Mouse (Mus musculus) C2C12 (cell line): ENCODE measurements around the gene Asphd2. TPM values are rescaled to one million over a fixed set of nuclear protein-coding genes. Genes with fewer than 3 reads are reported as not detected.

Source experiments
- H3K27me3 ChIP-seq: one replicate; pipeline ENCODE4 v1.6.1; 2011; ENCODE audit not compliant: control insufficient read depth, insufficient read depth, insufficient read length
- H3K36me3 ChIP-seq: one replicate; pipeline ENCODE4 v1.6.1; 2011; ENCODE audit not compliant: control insufficient read depth, insufficient read depth
- H3K4me3 ChIP-seq: one replicate; pipeline ENCODE4 v1.5.1; 2011; ENCODE audit warnings: mild to moderate bottlenecking, control low read depth; ENCODE audit not compliant: poor library complexity, insufficient read depth, severe bottlenecking
- H3K79me2 ChIP-seq: one replicate; pipeline ENCODE4 v1.6.1; 2011; ENCODE audit not compliant: control insufficient read depth, insufficient read depth
- H3K79me3 ChIP-seq: one replicate; pipeline ENCODE4 v1.6.1; 2011; ENCODE audit warnings: low read depth, control low read depth
- H3ac ChIP-seq: one replicate; pipeline ENCODE3; 2011; ENCODE audit warnings: low read depth; ENCODE audit not compliant: control insufficient read depth, insufficient read length
- CEBPB ChIP-seq: IDR thresholded peaks from one replicate; pipeline ENCODE4 v1.6.1; 2011; ENCODE audit warnings: low read depth, mild to moderate bottlenecking, control low read depth, moderate library complexity
- CTCF ChIP-seq: IDR thresholded peaks from one replicate; pipeline ENCODE4 v1.5.1; 2011; ENCODE audit not compliant: control insufficient read depth, insufficient read depth, insufficient read length
- FOSL1 ChIP-seq: IDR thresholded peaks from one replicate; pipeline ENCODE4 v1.8.0; 2011; ENCODE audit warnings: mild to moderate bottlenecking, low read length; ENCODE audit not compliant: poor library complexity, insufficient read depth, severe bottlenecking
- MAX ChIP-seq: IDR thresholded peaks from one replicate; pipeline ENCODE4 v1.6.1; 2011; ENCODE audit warnings: mild to moderate bottlenecking, control low read depth
- MYOD1 ChIP-seq: IDR thresholded peaks from one replicate; pipeline ENCODE4 v1.6.1; 2011; ENCODE audit warnings: low read depth; ENCODE audit not compliant: control insufficient read depth, insufficient read length
- MYOG ChIP-seq: IDR thresholded peaks from one replicate; pipeline ENCODE4 v1.6.1; 2011; ENCODE audit not compliant: control insufficient read depth, insufficient read length; ENCODE audit errors: extremely low read depth
- USF1 ChIP-seq: IDR thresholded peaks from one replicate; pipeline ENCODE4 v1.6.1; 2011; ENCODE audit warnings: low read depth, mild to moderate bottlenecking, control low read depth, moderate library complexity
- polyA plus RNA-seq: library from polyadenylated mRNA; unstranded; fragments of >200 nt; fragmentation: generic; extraction: Trizol; gene quantifications from one replicate; pipeline ENCODE4 v1.2.1, GENCODE M21; 2012; ENCODE audit warnings: missing spikeins

Gene Asphd2
- polyA plus RNA-seq, 1 experiment = 10.8 TPM

- H3K36me3 ChIP-seq = peaks cover 11% of the 10 kb centered on the region
Measured at GRCm38 (mm10) chr5:112378716-112379115, 15.9 kb downstream of the Asphd2 start.

GRCm38 (mm10) chr5:112377380-112377779, 17.3 kb downstream of the Asphd2 start:
- peaks cover 11% of the 10 kb centered on the region for H3K36me3 ChIP-seq

More at GRCm38 (mm10) chr5:112378716-112379115, 15.9 kb downstream of the Asphd2 start:
- no peak for TF ChIP-seq USF1
- TF ChIP-seq CTCF = no peak
- no peak for TF ChIP-seq CEBPB
- no peak for TF ChIP-seq MYOD1
- TF ChIP-seq FOSL1 = no peak
- no peak for TF ChIP-seq MYOG
- H3K79me3 ChIP-seq = no peaks in the 10 kb centered on the region
- no peaks in the 10 kb centered on the region for H3K27me3 ChIP-seq
- no peak overlapping the region for H3K4me3 ChIP-seq
- no peak overlapping the region for H3ac ChIP-seq
- no peaks in the 10 kb centered on the region for H3K79me2 ChIP-seq

GRCm38 (mm10) chr5:112376111-112376510, 18.6 kb downstream of the Asphd2 start:
- no peaks in the 10 kb centered on the region for H3K79me2 ChIP-seq
- TF ChIP-seq USF1 (no peak), MAX (no peak), MYOD1 (no peak), FOSL1 (no peak), CTCF (no peak), MYOG (no peak), CEBPB (no peak)
- H3K27me3 ChIP-seq = no peaks in the 10 kb centered on the region
- H3K79me3 ChIP-seq = no peaks in the 10 kb centered on the region
- H3ac ChIP-seq = no peak overlapping the region
- peaks cover 12% of the 10 kb centered on the region for H3K36me3 ChIP-seq
- no peak overlapping the region for H3K4me3 ChIP-seq

More at GRCm38 (mm10) chr5:112377380-112377779, 17.3 kb downstream of the Asphd2 start:
- Histone ChIP-seq H3ac (no peak overlapping the region), H3K27me3 (no peaks in the 10 kb centered on the region), H3K79me3 (no peaks in the 10 kb centered on the region), H3K79me2 (no peaks in the 10 kb centered on the region), H3K4me3 (no peak overlapping the region)
- TF ChIP-seq FOSL1 (no peak), MYOD1 (no peak), MYOG (no peak), CTCF (no peak), CEBPB (no peak), MAX (no peak), USF1 (no peak)

GRCm38 (mm10) chr5:112371933-112372332, 22.7 kb downstream of the Asphd2 start:
- H3K79me2 ChIP-seq = peaks cover 18% of the 10 kb centered on the region
- no peak overlapping the region for H3ac ChIP-seq
- peaks cover 29% of the 10 kb centered on the region for H3K36me3 ChIP-seq
- no peaks in the 10 kb centered on the region for H3K27me3 ChIP-seq
- no peak overlapping the region for H3K4me3 ChIP-seq
- no peaks in the 10 kb centered on the region for H3K79me3 ChIP-seq
- TF ChIP-seq MYOG = no peak
- TF ChIP-seq MYOD1 = no peak
- TF ChIP-seq CEBPB = no peak
- no peak for TF ChIP-seq MAX
- TF ChIP-seq FOSL1 = no peak
- TF ChIP-seq USF1 = no peak
- TF ChIP-seq CTCF = no peak

GRCm38 (mm10) chr5:112370236-112370813, 24.3 kb downstream of the Asphd2 start:
- Histone ChIP-seq H3ac (no peak overlapping the region), H3K4me3 (no peak overlapping the region), H3K27me3 (no peaks in the 10 kb centered on the region), H3K36me3 (peaks cover 31% of the 10 kb centered on the region), H3K79me2 (peaks cover 18% of the 10 kb centered on the region), H3K79me3 (no peaks in the 10 kb centered on the region)
- no peak for TF ChIP-seq CEBPB
- TF ChIP-seq CTCF = no peak
- TF ChIP-seq MYOD1 = no peak
- no peak for TF ChIP-seq FOSL1
- no peak for TF ChIP-seq USF1
- no peak for TF ChIP-seq MYOG
- TF ChIP-seq MAX = no peak

- H3K79me3 ChIP-seq = no peaks in the 10 kb centered on the region
- peaks cover 30% of the 10 kb centered on the region for H3K36me3 ChIP-seq
- H3K79me2 ChIP-seq = peaks cover 18% of the 10 kb centered on the region
- H3ac ChIP-seq = no peak overlapping the region
- no peak for TF ChIP-seq MYOG
- no peak for TF ChIP-seq FOSL1
- TF ChIP-seq USF1 = no peak
- no peak for TF ChIP-seq CEBPB
- no peak for TF ChIP-seq CTCF
- no peak for TF ChIP-seq MAX
- no peak for TF ChIP-seq MYOD1
- H3K27me3 ChIP-seq = no peaks in the 10 kb centered on the region
- H3K4me3 ChIP-seq = no peak overlapping the region
Measured at GRCm38 (mm10) chr5:112369326-112369725, 25.3 kb downstream of the Asphd2 start.
